Mouse (Mus musculus): ENCODE results near the gene Gm44965. TPM values are rescaled to one million over a fixed set of nuclear protein-coding genes. Genes with fewer than 3 reads are reported as not detected.
A peak's percentile ranks its signal among the peaks of the same experiment; 100 is the strongest.

Gene Gm44965
- not detected in 2 replicates for polyA plus RNA-seq (2012; rRNA removed)

DNA sequence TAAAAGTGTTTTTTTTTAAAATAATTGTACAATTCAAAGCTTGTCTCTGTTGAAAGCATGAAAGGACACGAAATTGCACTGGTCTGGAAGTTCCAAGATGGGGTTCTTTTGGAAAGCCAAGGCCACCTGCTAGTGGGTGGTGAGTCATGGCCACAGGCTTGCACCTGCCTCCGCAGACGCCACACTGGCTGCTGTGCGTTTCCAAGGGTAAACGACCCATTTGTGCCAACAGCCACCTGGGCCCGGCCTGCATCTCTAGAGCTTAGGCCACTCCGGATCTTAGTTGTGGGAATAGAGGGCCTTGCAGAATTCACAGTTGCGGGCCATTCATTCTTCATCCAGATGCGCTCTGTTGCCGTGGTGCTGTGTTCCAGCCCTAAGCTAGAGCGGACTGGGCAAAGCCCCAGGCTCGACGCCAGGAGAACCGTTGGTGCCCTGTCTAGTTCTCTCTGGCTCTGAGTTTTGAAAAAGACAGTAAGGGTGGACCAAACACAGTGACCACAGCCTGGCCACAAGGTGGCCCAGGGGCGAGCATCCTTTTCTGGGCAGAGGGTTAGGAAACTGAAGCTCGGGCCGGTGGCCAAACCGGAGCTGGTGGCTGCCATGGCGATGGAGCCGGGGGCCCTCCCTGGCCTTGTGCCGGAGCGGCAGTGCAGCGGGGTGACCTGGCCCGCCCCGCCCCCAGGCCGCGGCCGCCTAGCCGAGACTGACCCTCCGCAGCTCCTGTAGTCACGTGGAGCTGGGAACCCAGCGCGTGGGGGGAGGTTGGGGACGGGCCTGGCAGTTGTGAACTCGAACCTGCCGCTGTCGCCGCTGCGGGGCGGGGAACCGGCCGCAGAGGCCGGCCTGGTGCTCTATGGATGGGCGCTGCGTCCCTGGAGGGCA is at the start of gene Gm44965, which contains the start of gene Repin1:
Gene Gm44965 (plus strand): TSS at position 784 of the 885 bp plus-strand sequence.
Gene Repin1 (plus strand): TSS at position 726 of the 885 bp plus-strand sequence.
- 2% methylated on average over 45 of the region's 45 CpGs for WGBS
- no peak for DNase-seq (ENCODE audit: low read depth, low spot score)

GRCm38 (mm10) chr6:48545251-48545650 is 48.5 kb upstream of the Gm44965 start:
- DNase-seq (ENCODE audit: low read depth, low spot score), result no peak
- 54% methylated on average over 5 of the region's 5 CpGs for WGBS

- WGBS, result 41% methylated on average over 1 of the region's 1 CpGs
- no peak for DNase-seq (ENCODE audit: low read depth, low spot score)
Measured at GRCm38 (mm10) chr6:48546271-48546670, 47.5 kb upstream of the Gm44965 start.

GRCm38 (mm10) chr6:48546858-48547257 is 46.9 kb upstream of the Gm44965 start:
- no peak for DNase-seq (ENCODE audit: low read depth, low spot score)

GRCm38 (mm10) chr6:48548314-48548713 is 45.4 kb upstream of the Gm44965 start:
- 79% methylated on average over 6 of the region's 6 CpGs for WGBS
- DNase-seq (ENCODE audit: low read depth, low spot score), result no peak

More at GRCm38 (mm10) chr6:48546858-48547257, 46.9 kb upstream of the Gm44965 start:
- WGBS, result 52% methylated on average over 4 of the region's 4 CpGs

GRCm38 (mm10) chr6:48552918-48553317 is 40.8 kb upstream of the Gm44965 start:
- no peak for DNase-seq (ENCODE audit: low read depth, low spot score)
- 52% methylated on average over 4 of the region's 4 CpGs for WGBS

GRCm38 (mm10) chr6:48553819-48554218 is 39.9 kb upstream of the Gm44965 start:
- DNase-seq (ENCODE audit: low read depth, low spot score), result no peak
- WGBS, result 56% methylated on average over 4 of the region's 4 CpGs

DNA sequence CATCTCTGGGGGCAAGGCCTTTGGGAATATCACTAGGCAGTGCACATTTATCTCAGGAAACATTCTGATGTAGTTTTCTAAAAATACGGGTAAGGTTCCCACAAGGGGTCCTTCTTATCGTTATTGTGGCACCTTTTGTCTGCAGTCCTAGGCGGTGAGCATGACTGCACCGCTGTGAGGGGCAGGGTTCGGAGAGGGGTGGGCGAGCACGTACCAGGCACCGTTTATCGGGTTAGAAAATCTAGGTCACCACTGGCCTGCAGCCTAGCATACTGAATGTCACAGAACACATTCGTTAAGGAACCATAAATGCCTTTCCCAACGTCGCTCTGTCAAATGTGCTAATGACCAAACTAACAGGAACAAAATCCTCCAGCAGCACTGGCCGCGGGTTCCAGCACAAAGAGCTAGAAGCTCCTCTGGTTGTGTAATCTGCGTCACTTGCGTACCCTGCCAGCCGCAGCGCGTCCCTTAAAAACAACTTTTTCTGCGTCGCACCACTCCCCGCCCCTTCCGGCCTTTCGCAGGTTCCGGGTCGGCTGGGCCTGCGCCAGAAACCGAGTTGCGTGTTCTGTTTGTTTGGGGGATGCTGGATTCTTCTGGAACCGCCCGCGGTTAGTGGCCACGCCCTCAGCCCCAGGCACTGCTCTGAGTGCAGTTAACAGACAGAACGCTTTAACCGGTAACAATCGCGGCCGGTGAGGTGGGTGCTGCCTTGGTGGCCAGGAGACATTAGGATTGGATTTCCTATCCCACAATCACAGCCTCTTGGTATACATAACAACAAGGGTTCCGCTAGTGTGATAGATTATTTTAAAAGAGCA is 39.2 kb upstream of the Gm44965 start, which contains the start of gene Lrrc61:
Gene Lrrc61 (plus strand): TSS at position 517 of the 824 bp plus-strand sequence.
- DNase-seq (ENCODE audit: low read depth, low spot score), result peak; percentile 73
- 1% methylated on average over 39 of the region's 39 CpGs for WGBS

- WGBS, result 25% methylated on average over 14 of the region's 14 CpGs
- no peak for DNase-seq (ENCODE audit: low read depth, low spot score)
Measured at GRCm38 (mm10) chr6:48555104-48555890, 38.4 kb upstream of the Gm44965 start.

GRCm38 (mm10) chr6:48555956-48556355 is 37.8 kb upstream of the Gm44965 start:
- DNase-seq (ENCODE audit: low read depth, low spot score), result no peak
- WGBS, result 90% methylated on average over 3 of the region's 3 CpGs

DNA sequence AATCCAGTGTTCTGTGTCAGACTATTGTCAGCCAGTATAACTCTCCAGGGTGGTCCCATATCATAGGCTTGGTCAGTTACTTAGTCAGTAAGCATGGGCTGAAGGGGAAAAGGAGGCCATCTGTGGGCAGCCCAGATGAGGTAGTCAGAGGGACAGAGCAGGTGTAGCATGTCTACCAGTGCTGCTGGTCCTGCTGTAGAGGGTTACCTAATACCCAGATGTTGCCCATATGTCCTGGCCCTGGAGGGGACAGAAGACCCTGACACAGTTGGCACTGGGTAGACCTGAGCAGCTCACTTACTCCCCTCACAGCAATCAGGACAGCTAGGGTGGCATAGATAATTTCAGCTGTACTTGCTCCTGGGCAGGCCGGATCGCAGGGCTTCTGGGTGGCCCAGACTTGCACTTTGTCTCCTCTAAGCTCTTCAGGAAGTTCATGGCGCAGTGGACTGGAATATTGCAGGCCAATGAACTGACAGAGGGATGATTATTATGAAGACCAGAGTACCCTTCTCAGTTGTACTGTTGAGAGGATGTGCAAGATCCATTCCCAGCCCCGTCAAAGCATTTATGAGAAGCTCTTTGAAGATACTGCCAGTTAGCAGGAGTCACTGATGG is 27.9 kb upstream of the Gm44965 start:
- WGBS, result 72% methylated on average over 4 of the region's 4 CpGs

GRCm38 (mm10) chr6:48566312-48566711 is 27.4 kb upstream of the Gm44965 start:
- DNase-seq (ENCODE audit: low read depth, low spot score), result no peak
- 20% methylated on average over 5 of the region's 5 CpGs for WGBS

More for the DNA sequence above, 27.9 kb upstream of the Gm44965 start:
- no peak for DNase-seq (ENCODE audit: low read depth, low spot score)

DNA sequence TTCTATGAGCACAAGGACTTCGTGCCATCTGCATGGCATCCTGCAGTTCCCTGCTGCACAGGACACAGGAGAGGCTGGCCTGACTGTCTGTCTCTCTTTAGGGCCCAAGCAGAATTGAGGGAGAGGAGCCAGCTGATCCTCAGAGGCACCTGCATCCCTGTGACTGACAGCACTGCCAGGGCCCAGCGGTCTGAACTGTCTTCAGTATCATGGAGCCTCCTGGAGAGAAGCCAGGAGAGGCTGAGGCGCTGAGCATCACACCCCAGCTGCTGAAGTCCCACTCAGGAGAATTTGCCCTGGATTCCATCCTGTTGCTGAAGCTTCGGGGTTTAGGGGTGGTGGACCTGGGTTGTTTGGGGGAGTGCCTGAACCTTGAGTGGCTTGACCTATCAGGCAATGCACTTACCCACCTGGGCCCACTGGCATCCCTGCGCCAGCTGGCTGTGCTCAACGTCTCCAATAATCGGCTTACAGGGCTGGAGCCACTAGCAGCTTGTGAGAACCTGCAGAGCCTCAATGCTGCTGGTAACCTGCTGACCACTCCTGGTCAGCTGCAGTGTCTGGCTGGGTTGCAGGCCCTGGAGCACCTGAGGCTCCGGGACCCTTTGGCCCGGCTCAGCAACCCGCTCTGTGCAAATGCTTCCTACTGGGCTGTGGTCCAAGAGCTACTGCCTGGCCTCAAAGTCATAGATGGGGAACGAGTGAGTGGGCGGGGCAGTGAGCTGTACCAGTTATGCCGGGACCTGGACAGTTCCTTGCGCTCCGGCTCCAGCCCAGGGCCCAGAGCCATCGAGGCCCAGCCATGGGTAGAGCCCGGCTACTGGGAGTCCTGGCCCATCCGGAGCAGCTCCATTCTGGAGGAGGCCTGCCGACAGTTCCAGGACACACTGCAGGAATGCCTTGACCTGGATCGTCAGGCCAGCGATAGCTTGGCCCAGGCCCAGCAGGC is 25.4 kb upstream of the Gm44965 start:
- no peak for DNase-seq (ENCODE audit: low read depth, low spot score)
- WGBS, result 33% methylated on average over 21 of the region's 21 CpGs

GRCm38 (mm10) chr6:48569065-48569807 is 24.5 kb upstream of the Gm44965 start:
- 64% methylated on average over 8 of the region's 8 CpGs for WGBS
- DNase-seq (ENCODE audit: low read depth, low spot score), result no peak

DNA sequence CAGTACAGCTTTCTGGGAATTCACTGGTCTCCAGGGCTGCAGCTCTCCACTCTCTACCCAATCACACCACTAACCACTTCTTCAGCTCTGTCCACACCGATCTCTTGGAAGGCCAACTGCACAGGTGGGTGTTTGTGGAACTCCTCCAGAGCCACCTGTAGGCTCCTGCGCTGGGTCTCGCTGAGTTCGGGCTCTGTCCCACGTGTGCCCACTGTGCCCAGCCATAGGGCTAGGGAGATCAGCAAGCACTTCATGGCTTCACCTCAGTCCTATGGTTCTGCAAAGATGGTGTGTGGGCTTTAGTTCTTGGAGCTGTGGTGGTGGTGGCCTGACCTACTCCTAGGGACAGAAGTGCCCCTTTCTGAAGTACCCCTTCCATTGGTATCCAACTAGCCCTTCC is 21.7 kb upstream of the Gm44965 start:
- WGBS, result 86% methylated on average over 5 of the region's 5 CpGs
- no peak for DNase-seq (ENCODE audit: low read depth, low spot score)

DNA sequence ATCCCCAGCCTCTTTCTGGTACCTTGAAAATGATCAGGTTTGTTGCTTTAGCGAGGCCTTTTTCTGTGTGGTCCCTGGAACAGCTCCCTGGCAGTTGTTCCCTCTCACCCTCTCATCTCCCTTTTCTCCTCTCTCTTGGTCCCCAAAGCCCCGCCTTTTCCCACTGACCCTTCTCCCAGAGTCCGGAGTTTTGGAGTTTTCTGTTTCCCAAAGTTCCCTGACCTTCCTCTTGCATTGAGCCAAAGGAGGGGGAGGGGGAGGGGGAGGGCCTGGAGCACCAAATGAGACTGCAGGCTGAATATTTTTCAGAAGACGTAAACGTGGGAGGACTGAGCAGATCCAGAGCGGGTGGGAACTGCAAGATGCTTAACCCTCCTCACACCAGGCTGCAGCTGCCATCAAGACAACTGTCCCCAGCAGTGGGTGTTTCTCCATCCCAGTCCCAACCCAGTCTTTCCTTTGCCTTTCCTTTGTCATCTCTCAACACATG is 21.1 kb upstream of the Gm44965 start, which contains the start of gene Rarres2:
Gene Rarres2 (minus strand): TSS at position 218 of the 490 bp plus-strand sequence.
- DNase-seq (ENCODE audit: low read depth, low spot score), result no peak
- WGBS, result 38% methylated on average over 6 of the region's 6 CpGs

DNA sequence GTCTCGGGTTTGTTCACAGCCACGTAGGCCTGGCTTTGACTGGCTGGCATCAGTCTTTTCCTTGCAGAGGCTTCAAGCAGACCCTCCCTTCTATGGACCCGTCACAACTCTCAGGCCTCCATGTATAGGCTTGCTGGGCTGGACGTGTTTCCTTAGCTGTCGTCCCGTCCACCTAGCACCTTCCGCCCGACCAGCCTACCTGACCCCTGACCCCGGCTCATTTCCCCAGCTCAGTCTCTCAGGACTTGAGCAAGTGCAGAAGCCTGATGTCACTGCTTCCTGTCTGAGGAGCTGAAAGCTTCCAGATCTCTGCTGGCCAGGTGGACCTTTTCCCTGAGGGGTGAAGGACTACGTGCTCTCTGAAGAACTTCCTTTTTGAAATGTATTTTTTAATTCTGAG is 20.5 kb upstream of the Gm44965 start:
- DNase-seq (ENCODE audit: low read depth, low spot score), result no peak

More for the DNA sequence above, 20.5 kb upstream of the Gm44965 start:
- 69% methylated on average over 10 of the region's 10 CpGs for WGBS

Measured in large intestine, adult 2 months (tissue).